Mouse (Mus musculus) regulatory T cell (primary cell): ENCODE measurements around the gene Rimklb.
"Not testable (repeated sequence)": the region's sequence is repeated elsewhere in the genome, so short reads cannot be mapped to it uniquely, and the experiment has no call there.

Experiments used
- in situ Hi-C: fragments of 300-600 bp; cut with MboI, MseI; formaldehyde crosslinking; loops from one replicate; pipeline ENCODE4 v1.15.1; 2025; ENCODE audit warnings: high pct_unique_total_duplicates

The Rimklb gene

DNA sequence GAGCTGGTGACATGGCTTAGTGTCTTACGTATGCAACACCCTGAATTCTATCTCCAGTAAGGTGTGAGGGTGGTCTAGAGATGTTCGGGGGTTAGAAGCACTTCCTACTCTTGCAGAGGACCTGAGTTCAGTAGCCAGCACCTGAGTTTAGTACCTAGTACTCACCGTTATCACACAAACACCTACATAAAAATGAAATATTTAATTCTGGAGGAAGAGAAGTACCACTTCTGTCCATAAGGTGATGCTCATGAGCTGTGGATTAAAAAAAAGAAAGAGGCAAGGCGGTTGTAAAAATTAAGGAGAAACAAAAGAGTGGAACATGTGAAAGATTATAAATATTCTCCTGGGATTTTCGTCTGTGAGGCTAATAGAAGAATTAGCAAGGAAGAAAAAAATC lies 2.1 kb downstream of the Rimklb start:
- in situ Hi-C loops = loop anchor here (5.0 kb wide), 1 partner anchor 61 kb away; no protein-coding TSS in a partner anchor

DNA sequence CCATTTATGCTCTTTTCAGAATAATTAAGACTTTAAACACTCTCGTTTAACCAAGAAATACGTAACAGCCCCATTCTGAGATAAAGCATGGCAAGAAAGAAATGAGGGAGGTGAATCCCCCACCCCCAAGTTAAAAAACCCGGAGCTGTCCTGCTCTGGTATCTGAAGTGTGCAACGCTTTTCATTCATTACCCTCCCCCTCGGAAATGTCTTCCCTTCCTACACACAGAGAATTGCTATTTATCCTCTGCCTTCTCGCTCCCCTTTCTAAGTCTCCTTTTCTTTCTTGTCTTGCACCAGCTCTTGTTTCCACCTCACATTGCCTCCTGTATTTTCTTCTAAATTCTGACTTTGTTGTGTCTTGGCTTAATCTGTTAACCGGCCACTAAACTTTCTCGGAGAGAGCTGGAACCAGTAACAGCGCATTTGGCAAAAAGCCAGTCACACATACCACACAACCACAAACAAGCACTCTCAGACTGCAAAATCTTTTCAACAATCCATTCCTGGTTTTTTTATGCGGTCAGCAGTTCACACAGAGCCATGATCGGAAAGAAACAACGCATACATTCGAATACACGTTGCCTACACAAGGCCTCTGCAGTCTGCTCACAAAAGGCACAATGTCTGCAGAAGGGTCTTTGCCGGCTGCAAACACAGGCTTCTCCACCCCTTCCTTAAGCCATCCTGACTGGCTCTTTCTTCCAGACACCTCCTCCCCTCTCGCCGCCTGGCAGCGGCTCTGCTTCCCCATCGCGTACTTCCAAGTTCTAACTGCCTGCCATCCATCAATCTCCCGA lies 3.3 kb downstream of the Rimklb start:
- in situ Hi-C loops = loop anchor here (5.0 kb wide), 1 partner anchor 62 kb away; no protein-coding TSS in a partner anchor

DNA sequence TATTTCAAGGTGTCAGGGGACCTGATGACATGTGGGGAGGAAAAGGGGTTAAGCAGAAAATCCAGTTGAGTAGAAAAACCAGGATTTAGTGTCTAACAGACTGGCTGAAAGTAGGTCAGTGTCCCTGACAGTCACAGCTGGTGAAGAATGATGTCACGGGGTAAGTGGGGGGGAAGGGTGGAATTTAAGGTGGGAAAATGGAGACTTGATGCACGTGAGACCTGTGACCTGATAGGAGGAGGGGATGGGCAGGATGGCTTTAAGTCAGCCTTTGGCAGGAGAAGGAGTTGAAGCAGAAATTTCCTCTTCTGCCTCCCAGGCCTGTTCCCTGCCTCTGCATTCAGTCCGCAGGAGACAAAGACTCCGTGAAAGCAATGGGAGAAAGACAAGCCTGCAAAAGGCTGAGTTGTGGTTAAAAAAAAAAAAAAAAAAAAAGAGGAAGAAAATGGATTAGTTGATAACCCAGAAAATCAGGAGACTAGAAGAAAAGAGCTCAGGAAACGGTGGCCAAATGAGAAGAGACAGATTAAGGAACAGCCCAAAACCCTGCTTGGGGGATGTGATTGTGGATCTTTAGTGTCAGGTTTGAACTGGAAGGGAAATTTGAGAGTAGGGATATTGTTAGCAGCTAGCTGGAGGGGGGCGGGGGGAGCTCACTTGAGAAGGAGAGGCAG lies 4.6 kb downstream of the Rimklb start:
- in situ Hi-C loops = no loop called here

DNA sequence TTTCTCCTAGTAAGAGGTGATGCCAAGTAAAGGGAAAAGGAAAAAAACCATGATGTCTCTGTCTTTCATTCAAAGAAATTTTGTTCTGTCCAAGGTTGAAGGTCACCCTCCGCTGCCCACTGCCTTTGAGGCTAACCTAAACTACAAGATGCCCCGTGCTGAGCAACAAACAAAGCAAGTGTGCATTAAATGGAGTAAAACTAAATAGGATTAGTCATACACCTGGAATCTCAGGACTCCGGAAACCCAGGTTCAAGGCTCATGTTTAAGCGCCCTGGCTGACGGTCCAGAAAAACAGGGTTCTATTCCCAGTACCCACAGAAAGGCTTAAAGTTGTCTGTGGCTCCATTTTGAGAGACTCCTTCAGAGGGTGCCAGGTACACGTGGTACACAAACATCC lies 6.1 kb downstream of the Rimklb start:
- in situ Hi-C loops = no loop called here

DNA sequence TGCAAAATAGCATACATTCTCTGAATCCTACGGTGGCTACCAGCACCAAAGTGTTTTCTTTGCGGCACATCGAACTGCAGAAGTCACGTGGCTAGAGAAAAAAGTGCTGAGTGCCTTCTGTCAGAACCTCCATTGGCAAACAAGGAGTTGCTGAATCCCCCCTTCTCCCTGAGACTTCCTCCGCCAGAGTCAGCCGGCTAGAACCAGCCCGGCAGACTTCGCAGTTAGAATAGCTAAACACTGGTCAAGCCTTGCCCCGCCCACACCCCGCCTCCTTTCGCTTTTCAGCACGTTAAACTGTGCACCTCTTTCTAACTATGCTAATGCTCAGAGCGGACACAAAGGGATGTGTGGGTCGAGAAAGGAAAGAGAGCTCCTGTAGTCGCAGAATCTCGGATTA lies 7.0 kb downstream of the Rimklb start:
- in situ Hi-C loops = no loop called here

DNA sequence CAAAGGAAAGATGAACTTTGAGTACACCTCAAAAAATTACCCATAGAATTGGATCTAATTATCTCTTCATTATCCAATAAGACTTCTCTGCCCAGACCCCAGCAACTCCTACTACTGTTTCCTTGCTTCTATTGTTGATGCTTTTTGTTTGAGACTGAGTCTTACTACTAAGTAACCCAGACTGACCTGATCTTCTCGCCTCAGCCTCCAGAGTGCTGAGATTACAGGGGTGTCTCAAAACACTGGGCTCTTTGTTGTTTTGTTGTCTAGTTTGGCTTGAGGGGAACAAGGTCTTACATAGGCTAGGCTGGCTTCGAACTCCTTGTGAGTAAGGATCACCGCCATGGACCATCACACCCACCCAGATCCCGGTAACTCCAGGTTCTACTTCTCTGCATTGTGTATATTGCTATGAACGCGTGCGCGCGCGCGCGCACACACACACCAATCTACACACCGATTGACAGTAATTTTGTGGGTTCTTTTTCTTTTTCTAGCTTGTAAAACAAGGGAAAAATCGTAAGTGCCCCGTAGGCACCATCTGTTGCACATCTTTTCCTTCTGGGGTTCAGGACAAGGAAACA lies 7.5 kb downstream of the Rimklb start:
- in situ Hi-C loops = no loop called here

DNA sequence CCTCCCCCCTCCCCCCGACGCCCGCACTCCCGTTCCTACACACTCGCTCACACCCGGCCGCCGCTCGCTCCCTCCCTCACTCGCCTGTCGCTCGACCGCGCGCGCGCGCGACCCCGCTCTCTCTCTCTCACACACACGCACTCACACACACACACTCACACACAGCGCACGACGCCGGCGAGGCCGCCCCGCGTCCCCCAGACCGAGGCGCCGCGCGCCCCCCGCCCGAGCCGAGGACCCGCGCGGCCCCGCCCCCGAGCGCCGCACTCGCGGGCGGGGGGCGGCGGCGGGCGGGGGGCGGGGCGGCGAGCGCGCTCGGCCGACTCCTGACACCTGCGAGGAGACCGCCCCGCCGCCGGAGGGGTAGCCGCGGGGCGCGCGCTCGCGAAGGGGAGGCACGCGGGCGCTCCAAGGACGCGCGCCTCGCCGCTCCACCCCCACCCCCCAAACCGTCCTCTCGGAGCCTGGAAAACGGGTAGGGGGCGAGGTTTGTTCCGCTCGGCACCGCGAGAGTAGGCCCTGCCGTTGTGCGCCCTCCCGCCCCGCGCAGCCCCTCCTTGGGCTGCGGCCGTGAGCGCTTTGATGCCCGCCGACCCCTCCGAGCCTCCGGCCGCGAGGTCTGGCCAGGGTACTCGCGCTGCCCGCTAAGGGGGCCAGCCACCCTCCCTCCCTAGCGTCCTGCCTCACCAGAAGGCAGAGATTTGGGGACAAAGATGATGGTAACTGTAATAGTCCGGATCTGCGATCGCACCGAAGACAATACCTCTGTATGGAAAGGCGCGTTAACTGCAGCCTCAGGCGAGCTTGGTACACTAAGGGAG lies 12.1 kb downstream of the Rimklb start:
- in situ Hi-C loops = no loop called here

DNA sequence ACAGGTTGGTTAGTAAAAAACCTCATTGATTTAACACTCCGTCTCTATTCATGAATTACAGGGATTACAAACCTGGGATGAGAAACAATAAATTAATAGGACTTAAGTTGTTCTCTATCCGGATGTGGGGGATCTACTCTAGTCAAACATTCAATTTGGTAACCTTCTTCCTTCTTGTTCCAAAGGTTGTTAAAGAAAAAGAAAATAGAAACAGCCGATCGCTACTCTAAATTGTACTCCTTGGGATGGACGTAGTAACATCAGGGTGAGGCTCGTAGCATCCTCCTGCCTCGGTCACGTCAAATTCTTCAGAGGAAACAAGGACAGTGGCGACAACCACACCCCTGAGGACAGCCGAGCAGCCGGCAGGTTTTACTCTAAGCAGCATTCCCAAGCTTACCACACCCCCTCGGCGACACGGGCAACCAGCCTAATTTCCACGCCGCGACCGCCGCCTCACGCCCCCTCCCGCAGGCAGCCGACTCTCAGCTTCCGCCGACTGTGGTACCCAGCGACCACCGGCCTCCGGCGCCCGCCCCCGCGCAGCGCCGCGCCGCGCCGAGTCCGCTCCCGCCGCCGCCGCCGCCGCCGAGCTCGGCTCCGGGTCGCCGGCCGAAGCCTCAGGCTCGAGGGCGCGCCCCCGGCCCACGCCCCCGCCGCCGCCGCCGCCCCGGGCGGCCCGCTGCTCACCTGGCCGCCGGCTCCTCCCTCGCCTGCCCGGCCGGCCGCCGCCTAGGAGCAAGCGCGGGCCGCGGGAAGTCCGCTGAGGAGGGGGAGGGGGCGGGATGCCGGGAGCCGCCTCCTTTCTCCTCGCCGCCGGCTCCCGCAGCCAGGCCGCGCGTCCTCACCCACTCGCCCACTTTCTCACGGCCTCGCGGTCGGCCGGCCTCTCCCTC lies 12.9 kb downstream of the Rimklb start:
- in situ Hi-C loops = no loop called here

DNA sequence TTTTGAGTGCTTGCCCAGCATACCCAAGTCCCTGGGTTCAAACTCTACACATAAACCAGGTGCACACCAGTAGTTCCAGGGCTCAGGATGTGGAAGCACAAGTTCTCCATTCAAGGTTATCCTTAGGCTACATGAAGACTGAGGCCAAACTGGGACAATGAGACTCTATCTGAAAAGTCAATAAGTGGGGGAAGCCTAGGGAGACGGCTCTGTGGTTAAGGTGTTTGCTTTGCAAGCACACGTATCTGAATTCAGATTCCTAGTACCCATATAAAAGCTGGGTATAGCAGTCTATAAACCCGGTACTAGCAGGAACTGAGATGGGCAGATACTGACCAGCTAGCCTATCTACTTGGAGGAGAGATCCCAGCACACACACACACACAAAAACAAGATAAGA lies 20.5 kb downstream of the Rimklb start:
- in situ Hi-C loops = no loop called here

DNA sequence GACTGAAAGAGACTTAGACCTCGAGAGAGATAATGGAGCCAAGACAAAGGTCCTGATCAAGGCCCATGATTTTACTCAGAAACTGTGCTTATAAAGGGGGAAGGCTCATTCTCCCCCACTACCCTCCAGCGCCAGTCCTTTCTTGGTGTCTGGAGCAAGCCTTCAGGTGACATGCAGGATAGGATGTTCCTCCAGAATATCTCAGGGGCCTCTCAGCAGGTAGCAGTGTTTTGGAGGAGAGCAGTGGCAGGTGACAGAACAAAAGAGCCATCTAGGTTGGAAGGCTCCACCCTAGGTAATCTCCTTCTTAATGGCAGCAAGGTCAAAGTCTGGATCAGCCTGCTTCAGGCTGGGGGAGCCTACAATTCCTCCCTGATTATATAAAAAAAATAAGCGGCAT lies 27.1 kb downstream of the Rimklb start:
- in situ Hi-C loops = not testable (repeated sequence)

DNA sequence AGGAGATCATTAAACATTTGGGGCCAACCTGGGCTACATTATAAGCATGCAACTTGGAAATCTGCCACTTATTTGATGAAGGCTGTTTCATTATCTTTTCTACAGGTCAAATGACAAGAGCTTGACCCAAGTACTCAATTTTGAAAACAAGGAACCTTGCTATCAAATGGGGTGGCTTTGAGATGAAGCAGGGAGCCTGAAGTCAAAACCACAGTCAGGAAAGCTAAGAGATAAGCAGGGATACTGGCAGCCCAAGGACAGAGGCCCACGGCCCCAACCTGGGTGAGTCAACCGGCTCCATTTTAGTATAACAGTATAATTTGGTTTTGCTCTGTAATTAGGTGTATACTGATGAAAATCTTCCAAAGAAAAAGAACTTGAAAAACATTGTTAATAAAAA lies 28.3 kb downstream of the Rimklb start:
- in situ Hi-C loops = no loop called here

DNA sequence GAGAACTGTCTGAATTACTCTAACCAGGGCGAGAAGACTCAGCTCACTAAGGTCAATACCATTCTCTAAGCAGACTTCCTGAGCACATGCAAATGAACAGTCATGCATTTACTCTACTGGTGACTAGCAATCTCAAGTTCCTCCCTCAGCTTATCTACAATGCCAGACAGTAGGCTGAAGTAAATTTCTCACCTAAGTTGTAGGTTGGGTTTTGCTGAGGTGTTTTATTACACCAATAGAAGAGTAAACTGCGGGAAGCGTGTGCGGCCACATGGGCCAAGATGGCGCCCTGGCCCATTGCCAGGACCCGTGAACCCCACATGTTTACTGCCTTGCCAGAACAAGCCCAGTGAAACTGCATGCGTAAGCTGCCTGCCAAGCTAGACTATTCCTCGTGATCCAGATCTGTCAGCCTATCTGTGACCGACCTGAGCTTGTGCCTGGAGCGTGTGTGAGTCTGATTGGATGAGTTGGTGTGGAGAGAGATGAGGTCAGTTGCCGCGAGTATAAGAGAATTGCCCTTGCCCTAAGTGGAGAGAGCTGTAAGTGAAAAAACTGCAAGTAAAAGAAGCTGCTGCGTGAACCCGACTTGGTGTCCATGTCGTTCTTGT lies 29.4 kb downstream of the Rimklb start:
- in situ Hi-C loops = loop anchor here (5.0 kb wide), 1 partner anchor 72 kb away; no protein-coding TSS in a partner anchor

DNA sequence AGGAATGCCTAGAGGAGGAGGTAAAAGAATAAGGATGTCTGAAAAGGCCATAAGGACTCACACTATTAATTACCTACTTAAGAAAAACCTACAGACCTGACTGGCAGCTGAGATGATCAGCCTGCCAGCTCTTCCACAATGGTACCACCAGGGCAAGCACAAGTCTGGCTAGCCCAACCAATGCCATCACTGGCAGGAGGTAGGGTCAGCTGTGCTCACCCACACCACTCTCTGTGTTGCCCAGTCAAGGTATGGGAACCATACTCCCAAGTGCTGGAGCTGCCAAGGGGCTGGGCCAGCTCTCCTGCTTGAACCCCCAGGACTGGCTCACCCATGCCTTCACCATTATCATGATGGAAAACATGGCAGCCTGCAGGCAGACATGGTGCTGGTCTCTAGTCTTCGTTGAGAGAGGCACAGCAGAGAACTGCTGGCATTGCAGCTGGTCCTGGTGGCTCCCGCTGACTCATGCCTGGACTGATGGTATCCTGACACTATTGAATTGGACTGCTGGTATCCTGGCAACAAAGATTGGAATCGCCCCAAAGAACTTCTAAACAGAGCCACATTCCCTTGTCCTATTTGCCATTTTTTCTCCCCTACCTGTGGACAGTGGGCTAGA lies 32.4 kb downstream of the Rimklb start:
- in situ Hi-C loops = loop anchor here (5.0 kb wide), 1 partner anchor 69 kb away; no protein-coding TSS in a partner anchor

DNA sequence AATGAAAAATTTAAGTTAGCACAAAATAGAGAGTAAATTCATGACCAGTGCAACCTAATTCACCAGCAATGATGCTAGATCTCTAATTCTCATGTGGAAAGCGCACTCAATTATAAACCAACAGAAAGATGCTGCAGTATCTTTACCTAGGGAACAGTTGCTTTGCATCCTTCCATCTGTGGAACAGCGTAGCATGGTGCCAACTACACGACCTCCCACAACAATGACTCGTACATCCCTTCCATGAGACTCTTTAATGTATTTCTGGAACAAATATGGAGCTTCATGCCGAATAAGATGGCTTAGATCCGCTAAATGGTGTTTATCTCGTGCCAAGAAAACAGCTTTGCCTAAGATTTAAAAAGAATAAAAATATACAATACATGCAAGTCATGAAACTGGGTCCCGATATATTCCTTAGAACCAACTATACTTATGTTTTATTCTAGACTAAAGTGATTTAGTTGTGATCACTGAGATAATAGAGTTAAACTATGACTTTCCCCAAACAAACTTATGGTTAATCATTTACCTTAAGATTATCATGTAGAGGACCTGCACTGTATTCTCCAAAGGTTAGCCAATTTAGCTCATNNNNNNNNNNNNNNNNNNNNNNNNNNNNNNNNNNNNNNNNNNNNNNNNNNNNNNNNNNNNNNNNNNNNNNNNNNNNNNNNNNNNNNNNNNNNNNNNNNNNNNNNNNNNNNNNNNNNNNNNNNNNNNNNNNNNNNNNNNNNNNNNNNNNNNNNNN lies 39.4 kb downstream of the Rimklb start:
- in situ Hi-C loops = no loop called here

DNA sequence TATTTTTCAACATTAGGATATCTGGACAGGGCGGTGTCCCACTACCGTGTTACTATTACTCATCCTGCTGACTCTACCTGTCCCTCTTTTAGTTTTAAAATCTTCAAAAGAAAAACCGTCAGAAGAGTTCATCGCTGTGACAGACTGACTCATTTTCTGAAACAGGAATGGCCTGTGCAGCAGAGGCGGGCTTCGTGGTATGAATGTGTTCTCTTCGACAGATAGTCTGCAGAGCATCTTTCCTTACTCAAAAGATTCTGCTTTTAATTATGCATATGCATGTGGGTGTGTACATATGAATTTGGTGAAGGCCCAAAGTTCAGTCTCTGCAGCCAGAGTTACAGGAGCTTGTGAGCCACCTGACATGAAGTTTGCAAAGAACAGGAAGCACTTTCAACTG lies 50.7 kb downstream of the Rimklb start:
- in situ Hi-C loops = loop anchor here (25.0 kb wide), 1 partner anchor 1489 kb away; no protein-coding TSS in a partner anchor

DNA sequence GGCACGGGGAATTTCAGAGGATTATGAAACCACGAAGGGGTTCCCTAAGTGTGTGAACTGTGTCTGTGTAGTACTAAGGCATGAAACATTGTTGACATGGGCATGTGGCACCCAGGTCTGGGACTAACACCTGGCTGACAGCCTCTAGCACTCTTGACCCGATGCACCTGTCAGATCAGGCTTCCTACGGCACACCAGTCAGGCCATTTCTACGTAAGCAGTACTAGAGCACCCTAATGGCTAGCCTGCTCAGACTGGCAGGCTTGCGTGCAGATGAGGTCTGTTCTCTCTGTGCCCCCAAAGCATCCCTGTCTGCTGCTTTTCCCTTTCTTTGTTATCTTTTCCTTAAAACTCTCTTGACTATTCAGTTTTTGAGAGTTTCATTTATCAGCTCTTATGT lies 53.3 kb downstream of the Rimklb start:
- in situ Hi-C loops = loop anchor here (25.0 kb wide), 1 partner anchor 1492 kb away; no protein-coding TSS in a partner anchor

DNA sequence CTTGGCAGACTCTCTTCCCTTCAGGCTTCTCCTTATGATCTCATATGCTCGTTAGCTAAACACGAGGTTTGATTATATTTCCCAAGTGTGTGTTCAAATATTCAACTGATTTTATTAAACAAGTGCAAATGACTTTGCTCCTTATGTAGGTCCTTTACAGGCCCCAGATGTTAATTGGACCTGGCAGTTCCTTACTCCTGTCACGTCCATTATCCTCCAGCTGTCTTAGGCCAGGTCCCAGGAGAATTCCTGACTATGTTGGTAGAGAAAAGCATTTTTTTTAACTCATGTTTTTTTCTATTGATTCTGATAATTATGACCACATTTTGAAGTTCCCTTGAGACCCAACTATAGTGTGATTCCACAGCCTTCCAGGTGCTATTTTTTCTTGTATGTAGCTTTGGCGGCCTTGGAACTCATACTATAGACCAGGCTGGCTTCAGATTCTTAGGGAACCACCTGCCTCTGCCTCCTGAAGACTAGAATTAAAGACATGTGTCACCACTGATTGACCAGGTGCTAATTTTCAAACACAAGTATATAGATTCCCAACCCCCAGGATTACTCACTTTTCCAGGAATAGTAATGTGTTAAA lies 57.8 kb downstream of the Rimklb start:
- in situ Hi-C loops = loop anchor here (25.0 kb wide), 1 partner anchor 1497 kb away; no protein-coding TSS in a partner anchor

DNA sequence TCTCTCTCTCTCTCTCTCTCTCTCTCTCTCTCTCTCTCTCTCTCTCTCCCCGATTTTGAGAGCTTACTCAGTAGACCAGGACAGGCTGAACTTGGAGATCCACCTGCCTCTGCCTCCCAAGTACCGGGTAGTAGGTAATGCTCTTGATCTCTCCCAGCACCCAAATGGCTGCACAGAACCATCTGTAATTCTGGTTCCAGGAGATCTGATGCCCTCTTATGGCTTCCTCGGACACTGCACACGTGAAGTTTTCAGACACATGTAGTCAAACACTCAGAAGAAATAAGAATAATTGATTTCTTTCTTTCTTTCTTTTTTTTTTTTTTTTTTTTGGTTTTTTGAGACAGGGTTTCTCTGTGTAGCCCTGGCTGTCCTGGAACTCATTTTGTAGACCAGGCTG lies 59.3 kb downstream of the Rimklb start:
- in situ Hi-C loops = loop anchor here (25.0 kb wide), 1 partner anchor 1498 kb away; no protein-coding TSS in a partner anchor
